Mouse (Mus musculus) liver, embryonic 14.5 days (tissue): ENCODE data around the gene Slpi. TPM values are rescaled to one million over a fixed set of nuclear protein-coding genes. Genes with fewer than 3 reads are reported as not detected.
A peak's percentile ranks its signal among the peaks of the same experiment; 100 is the strongest.

Source experiments
- ATAC-seq: fragments of 200-750 bp; cut with Nextera tagmentation; 2 replicates; pipeline ENCODE4 v1.8.0; 2017; ENCODE audit warnings: moderate number of reproducible peaks, mild to moderate bottlenecking, moderate library complexity; ENCODE audit not compliant: insufficient read depth
- DNase-seq, 3 experiments: peaks; one replicate each; pipeline ENCODE4 v3.0.0-alpha.2; 2012 to 2013; ENCODE audit warnings: low read depth in 3 of 3, low spot score in 3 of 3
- H3K27ac ChIP-seq: fragments of 300-500 bp; sonication (generic); 2 replicates; pipeline ENCODE4 v1.5.1; 2014; ENCODE audit warnings: moderate library complexity, mild to moderate bottlenecking, control low read depth, inconsistent platforms
- H3K27me3 ChIP-seq: fragments of 300-500 bp; sonication (generic); 2 replicates; pipeline ENCODE4 v1.6.1; 2014; ENCODE audit warnings: mild to moderate bottlenecking, low read length, moderate library complexity; ENCODE audit not compliant: control insufficient read depth, insufficient read depth
- H3K36me3 ChIP-seq: fragments of 300-500 bp; sonication (generic); replicated peaks from 2 replicates; pipeline ENCODE4 v1.6.1; 2014; ENCODE audit warnings: low read depth; ENCODE audit not compliant: control insufficient read depth, insufficient read depth
- H3K4me1 ChIP-seq, 2 experiments: fragments of 200-500 bp in 1 of 2; fragments of 300-500 bp in 1 of 2; sonication (generic) in 1 of 2; replicated peaks; 2 replicates each; pipeline ENCODE4 v1.6.1; 2012 to 2014; ENCODE audit warnings: antibody characterized with exemption in 1 of 2, inconsistent platforms in 1 of 2, low read length in 1 of 2; ENCODE audit not compliant: control insufficient read depth in 2 of 2, insufficient read depth in 2 of 2
- H3K4me2 ChIP-seq: fragments of 300-500 bp; sonication (generic); 2 replicates; pipeline ENCODE4 v1.6.1; 2014; ENCODE audit warnings: low read depth, mild to moderate bottlenecking, control low read depth, moderate library complexity
- H3K4me3 ChIP-seq, 2 experiments: fragments of 200-500 bp in 1 of 2; fragments of 300-500 bp in 1 of 2; sonication (generic) in 1 of 2; 2 replicates each; pipeline ENCODE4 v1.5.1; 2012 to 2014; ENCODE audit warnings: low read depth in 2 of 2, low read length in 2 of 2, mild to moderate bottlenecking in 2 of 2, control low read depth in 1 of 2, inconsistent platforms in 1 of 2, moderate library complexity in 1 of 2; ENCODE audit not compliant: insufficient read depth in 1 of 2
- H3K9ac ChIP-seq: fragments of 300-500 bp; sonication (generic); replicated peaks from 2 replicates; pipeline ENCODE4 v1.6.1; 2014; ENCODE audit warnings: mild to moderate bottlenecking, control low read depth, moderate library complexity
- H3K9me3 ChIP-seq: fragments of 300-500 bp; sonication (generic); 2 replicates; pipeline ENCODE4 v1.6.1; 2016; ENCODE audit warnings: low read length, mixed read lengths; ENCODE audit not compliant: control insufficient read depth
- CTCF ChIP-seq: IDR thresholded peaks from 2 replicates; pipeline ENCODE4 v1.5.1; 2016; ENCODE audit warnings: antibody characterized with exemption, low read depth, control low read depth
- EP300 ChIP-seq: IDR thresholded peaks from 2 replicates; pipeline ENCODE4 v1.6.1; 2016; ENCODE audit warnings: antibody characterized with exemption, low read depth
- WGBS: fragments of 180-500 bp; shearing (Covaris S2); extraction: QIAGEN DNeasy Blood & Tissue Kit; methylation state at CpG from one replicate; pipeline ENCODE4 v1.1.7; 2014; ENCODE audit not compliant: insufficient replicate concordance; 5-methylcytosine and 5-hydroxymethylcytosine counted together
- polyA plus RNA-seq, 2 experiments: library from polyadenylated mRNA; depleted of rRNA in 1 of 2; stranded (reverse) in 1 of 2; unstranded in 1 of 2; fragments of >200 nt; fragmentation: Nextera tagmentation in 1 of 2; extraction: Ambion mirVana in 1 of 2; gene quantifications; 2 replicates each; pipeline versions ENCODE4 v1.2.1 to v1.2.3; 2012 to 2014

The Slpi gene
- polyA plus RNA-seq, 2 experiments: 10.1 to 19.9 TPM

GRCm38 (mm10) chr2:164359031-164359430 lies 29.9 kb downstream of the Slpi start:
- ATAC-seq (no peak), DNase-seq (no peak)
- Histone ChIP-seq H3K9me3 (no peaks in the 10 kb centered on the region), H3K4me3 (no peak overlapping the region), H3K9ac (no peak overlapping the region), H3K4me2 (no peak overlapping the region), H3K27ac (no peak overlapping the region), H3K36me3 (no peaks in the 10 kb centered on the region), H3K4me1 (no peaks in the 10 kb centered on the region), H3K27me3 (no peaks in the 10 kb centered on the region)
- 62% methylated on average over 5 of the region's 5 CpGs for WGBS
- no peak for TF ChIP-seq CTCF
- TF ChIP-seq EP300: no peak

- Histone ChIP-seq H3K9ac (no peak overlapping the region), H3K4me3 (no peak overlapping the region), H3K4me2 (no peak overlapping the region), H3K9me3 (no peaks in the 10 kb centered on the region), H3K27me3 (no peaks in the 10 kb centered on the region), H3K27ac (no peak overlapping the region), H3K36me3 (no peaks in the 10 kb centered on the region), H3K4me1 (no peaks in the 10 kb centered on the region)
- DNase-seq: no peak
- TF ChIP-seq CTCF (peak; percentile 37; the same call in 1 of the 2 replicates), EP300 (no peak)
- no peak for ATAC-seq
- WGBS: 66% methylated on average over 3 of the region's 3 CpGs
Measured at GRCm38 (mm10) chr2:164358373-164358772, 30.5 kb downstream of the Slpi start.

GRCm38 (mm10) chr2:164356177-164356967 lies 32.5 kb downstream of the Slpi start:
- Histone ChIP-seq H3K27me3 (no peaks in the 10 kb centered on the region), H3K36me3 (no peaks in the 10 kb centered on the region), H3K27ac (no peak overlapping the region), H3K4me1 (no peaks in the 10 kb centered on the region), H3K9me3 (no peaks in the 10 kb centered on the region), H3K9ac (no peak overlapping the region), H3K4me2 (no peak overlapping the region), H3K4me3 (no peak overlapping the region)
- DNase-seq: no peak
- WGBS: 52% methylated on average over 11 of the region's 11 CpGs
- TF ChIP-seq EP300 (no peak), CTCF (no peak)
- no peak for ATAC-seq

GRCm38 (mm10) chr2:164353356-164353755 lies 35.5 kb downstream of the Slpi start:
- Histone ChIP-seq H3K4me1 (no peaks in the 10 kb centered on the region), H3K9me3 (no peaks in the 10 kb centered on the region), H3K36me3 (no peaks in the 10 kb centered on the region), H3K4me3 (no peak overlapping the region), H3K9ac (no peak overlapping the region), H3K27ac (no peak overlapping the region), H3K4me2 (no peak overlapping the region), H3K27me3 (no peaks in the 10 kb centered on the region)
- 63% methylated on average over 11 of the region's 11 CpGs for WGBS
- no peak for TF ChIP-seq EP300
- no peak for TF ChIP-seq CTCF
- no peak for ATAC-seq
- DNase-seq: no peak

GRCm38 (mm10) chr2:164352697-164353096 lies 36.2 kb downstream of the Slpi start:
- no peak overlapping the region for H3K4me3 ChIP-seq
- H3K9ac ChIP-seq: no peak overlapping the region
- no peaks in the 10 kb centered on the region for H3K36me3 ChIP-seq
- TF ChIP-seq CTCF (no peak), EP300 (no peak)
- no peaks in the 10 kb centered on the region for H3K4me1 ChIP-seq
- DNase-seq (no peak), ATAC-seq (no peak)
- WGBS: 55% methylated on average over 3 of the region's 3 CpGs
- H3K27me3 ChIP-seq: no peaks in the 10 kb centered on the region
- H3K4me2 ChIP-seq: no peak overlapping the region
- H3K9me3 ChIP-seq: no peaks in the 10 kb centered on the region
- H3K27ac ChIP-seq: no peak overlapping the region
